Mouse (Mus musculus): ENCODE data around the gene Pnpla8. TPM values are rescaled to one million over a fixed set of nuclear protein-coding genes. Genes with fewer than 3 reads are reported as not detected.

Pnpla8 gene
- total and polyA plus RNA-seq, 3 experiments: 8.0 to 15.9 TPM; not detected in 1

DNA sequence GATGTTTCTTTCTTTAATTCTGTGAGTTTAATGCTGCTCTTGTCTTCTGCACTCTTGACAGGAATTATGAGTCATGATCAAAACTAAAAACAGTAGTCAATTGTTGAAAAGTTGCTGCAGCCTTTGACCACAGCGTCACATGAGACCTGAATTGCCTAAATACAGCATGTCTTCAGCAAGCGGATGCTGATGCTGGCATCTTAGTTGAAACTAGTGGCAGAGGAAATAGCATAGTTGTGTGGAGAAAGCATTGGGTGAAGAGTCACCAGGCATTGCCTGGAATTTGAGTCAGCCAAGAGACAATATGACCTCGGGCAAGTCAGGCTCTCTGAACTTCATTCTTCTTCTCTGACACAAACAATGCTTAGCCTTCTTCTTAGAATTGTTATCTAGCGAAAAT is 133.9 kb downstream of the Pnpla8 start:
- Histone ChIP-seq H3K36me3 (ENCODE audit: control insufficient read depth in 1 of 2, insufficient read depth in 2 of 2, low read length in 2 of 2) (no peaks in the 10 kb centered on the region), H3K27me3 (ENCODE audit: control insufficient read depth in 1 of 2, insufficient read depth in 2 of 2, low read length in 2 of 2) (no peaks in the 10 kb centered on the region), H3K9ac (ENCODE audit: control insufficient read depth, low read depth, low read length, poor library complexity, severe bottlenecking) (no peak overlapping the region), H3K79me2 (ENCODE audit: control insufficient read depth, insufficient read depth, low read length, poor library complexity) (no peaks in the 10 kb centered on the region), H3K27ac (ENCODE audit: control insufficient read depth, low read depth, low read length) (no peak overlapping the region), H3K4me1 (ENCODE audit: control insufficient read depth in 1 of 2, insufficient read depth in 2 of 2, low read length in 2 of 2) (no peaks in the 10 kb centered on the region), H3K4me3 (ENCODE audit: control insufficient read depth in 1 of 2, insufficient read depth in 1 of 2, low read depth in 2 of 2, low read length in 2 of 2) (no peak overlapping the region), H3K9me3 (replicated peaks; ENCODE audit: insufficient read depth, low read length) (no peaks in the 10 kb centered on the region)
- TF ChIP-seq USF2 (IDR thresholded peaks at IDR 0.05; ENCODE audit: borderline replicate concordance in 1 of 2, insufficient read depth in 1 of 2, low read depth in 1 of 2, low read length in 2 of 2): no peak
- TF ChIP-seq MYB (IDR thresholded peaks at IDR 0.05; ENCODE audit: low read depth, low read length): no peak
- no peak for TF ChIP-seq MYC (IDR thresholded peaks at IDR 0.05; ENCODE audit: low read depth, low read length)
- no peak for TF ChIP-seq NELFE (IDR thresholded peaks at IDR 0.05; ENCODE audit: low read depth, low read length)
- DNase-seq (ENCODE audit: low read depth, low spot score): no peak

- H3K4me1 ChIP-seq (ENCODE audit: control insufficient read depth in 1 of 2, insufficient read depth in 2 of 2, low read length in 2 of 2): no peaks in the 10 kb centered on the region
- no peaks in the 10 kb centered on the region for H3K79me2 ChIP-seq (ENCODE audit: control insufficient read depth, insufficient read depth, low read length, poor library complexity)
- no peaks in the 10 kb centered on the region for H3K27me3 ChIP-seq (ENCODE audit: control insufficient read depth in 1 of 2, insufficient read depth in 2 of 2, low read length in 2 of 2)
Measured at GRCm38 (mm10) chr12:44357460-44357859, 136.3 kb downstream of the Pnpla8 start.

DNA sequence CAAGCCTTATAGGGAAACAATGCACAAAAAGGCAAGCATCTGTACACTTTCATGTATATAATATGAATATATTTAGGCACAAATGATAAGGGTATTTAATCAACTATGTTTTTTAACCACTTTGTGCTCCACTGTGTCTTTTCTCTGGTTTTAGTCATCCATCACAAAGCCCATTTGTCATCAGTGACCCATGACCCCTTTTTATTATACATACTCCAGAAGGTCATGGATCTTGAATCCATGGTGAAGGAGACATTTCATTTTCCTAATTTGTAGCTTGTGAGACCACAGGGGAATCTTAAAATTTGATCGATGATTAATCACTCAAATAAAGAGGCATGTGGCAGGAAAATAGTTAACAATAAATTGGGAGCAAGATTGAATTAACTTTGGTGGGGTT is 136.7 kb downstream of the Pnpla8 start:
- no peak overlapping the region for H3K4me3 ChIP-seq (ENCODE audit: control insufficient read depth in 1 of 2, insufficient read depth in 1 of 2, low read depth in 2 of 2, low read length in 2 of 2)
- H3K36me3 ChIP-seq (ENCODE audit: control insufficient read depth in 1 of 2, insufficient read depth in 2 of 2, low read length in 2 of 2): no peaks in the 10 kb centered on the region
- H3K9me3 ChIP-seq (replicated peaks; ENCODE audit: insufficient read depth, low read length): no peaks in the 10 kb centered on the region
- H3K27ac ChIP-seq (ENCODE audit: control insufficient read depth, low read depth, low read length): no peak overlapping the region
- no peaks in the 10 kb centered on the region for H3K79me2 ChIP-seq (ENCODE audit: control insufficient read depth, insufficient read depth, low read length, poor library complexity)
- no peaks in the 10 kb centered on the region for H3K27me3 ChIP-seq (ENCODE audit: control insufficient read depth in 1 of 2, insufficient read depth in 2 of 2, low read length in 2 of 2)
- H3K4me1 ChIP-seq (ENCODE audit: control insufficient read depth in 1 of 2, insufficient read depth in 2 of 2, low read length in 2 of 2): no peaks in the 10 kb centered on the region
- DNase-seq (ENCODE audit: low read depth, low spot score): no peak
- TF ChIP-seq E2F4 (IDR thresholded peaks at IDR 0.05; ENCODE audit: borderline replicate concordance, low read depth, low read length): no peak
- TF ChIP-seq RAD21 (IDR thresholded peaks at IDR 0.05; ENCODE audit: low read depth, low read length): no peak
- no peak for TF ChIP-seq MEF2A (IDR thresholded peaks at IDR 0.05; ENCODE audit: extremely low read depth, insufficient replicate concordance, low read depth, low read length, poor library complexity, severe bottlenecking)
- TF ChIP-seq ZNF384 (IDR thresholded peaks at IDR 0.05; ENCODE audit: low read depth, low read length): no peak
- no peak for TF ChIP-seq MYB (IDR thresholded peaks at IDR 0.05; ENCODE audit: low read depth, low read length)
- no peak for TF ChIP-seq EP300 (IDR thresholded peaks at IDR 0.05; ENCODE audit: low read depth in 1 of 2, low read length in 2 of 2)
- TF ChIP-seq NRF1 (IDR thresholded peaks at IDR 0.05; ENCODE audit: insufficient read depth, low read depth, low read length, poor library complexity, severe bottlenecking): no peak
- TF ChIP-seq ELF1 (IDR thresholded peaks at IDR 0.05; ENCODE audit: low read depth, low read length): no peak
- no peak for TF ChIP-seq MAX (IDR thresholded peaks at IDR 0.05; ENCODE audit: low read length)
- TF ChIP-seq POLR2AphosphoS2 (IDR thresholded peaks at IDR 0.05; ENCODE audit: low read length): no peak
- no peak for TF ChIP-seq ZKSCAN1 (IDR thresholded peaks at IDR 0.05; ENCODE audit: low read depth, low read length)
- TF ChIP-seq JUND (IDR thresholded peaks at IDR 0.05; ENCODE audit: low read depth, low read length): no peak
- no peak for TF ChIP-seq SMC3 (IDR thresholded peaks at IDR 0.05; ENCODE audit: low read depth, low read length)
- no peak for TF ChIP-seq USF1 (IDR thresholded peaks at IDR 0.05; ENCODE audit: low read depth, low read length)
- TF ChIP-seq POLR2A (IDR thresholded peaks at IDR 0.05; ENCODE audit: control insufficient read depth in 1 of 2, insufficient read depth in 1 of 2, low read depth in 1 of 2, low read length in 2 of 2, poor library complexity in 1 of 2): no peak
- no peak overlapping the region for H3K9ac ChIP-seq (ENCODE audit: control insufficient read depth, low read depth, low read length, poor library complexity, severe bottlenecking)

More at GRCm38 (mm10) chr12:44357460-44357859, 136.3 kb downstream of the Pnpla8 start:
- no peak for DNase-seq (ENCODE audit: low read depth, low spot score)
- H3K36me3 ChIP-seq (ENCODE audit: control insufficient read depth in 1 of 2, insufficient read depth in 2 of 2, low read length in 2 of 2): no peaks in the 10 kb centered on the region
- H3K9me3 ChIP-seq (replicated peaks; ENCODE audit: insufficient read depth, low read length): no peaks in the 10 kb centered on the region
- no peak overlapping the region for H3K9ac ChIP-seq (ENCODE audit: control insufficient read depth, low read depth, low read length, poor library complexity, severe bottlenecking)
- TF ChIP-seq MAX (IDR thresholded peaks at IDR 0.05; ENCODE audit: low read length): no peak
- TF ChIP-seq TBP (IDR thresholded peaks at IDR 0.05; ENCODE audit: low read depth, low read length): no peak
- TF ChIP-seq ZNF384 (IDR thresholded peaks at IDR 0.05; ENCODE audit: low read depth, low read length): no peak
- no peak for TF ChIP-seq ZMIZ1 (IDR thresholded peaks at IDR 0.05; ENCODE audit: low read depth, low read length)
- TF ChIP-seq POLR2AphosphoS2 (IDR thresholded peaks at IDR 0.05; ENCODE audit: low read length): no peak
- no peak for TF ChIP-seq TCF12 (IDR thresholded peaks at IDR 0.05; ENCODE audit: low read depth, low read length)
- no peak for TF ChIP-seq POLR2AphosphoS5 (IDR thresholded peaks at IDR 0.05; ENCODE audit: borderline replicate concordance, low read depth, low read length)
- no peak for TF ChIP-seq MYB (IDR thresholded peaks at IDR 0.05; ENCODE audit: low read depth, low read length)
- no peak for TF ChIP-seq GABPA (IDR thresholded peaks at IDR 0.05; ENCODE audit: low read depth, low read length)
- no peak for TF ChIP-seq POLR2A (IDR thresholded peaks at IDR 0.05; ENCODE audit: control insufficient read depth in 1 of 2, insufficient read depth in 1 of 2, low read depth in 1 of 2, low read length in 2 of 2, poor library complexity in 1 of 2)
- no peak for TF ChIP-seq EP300 (IDR thresholded peaks at IDR 0.05; ENCODE audit: low read depth in 1 of 2, low read length in 2 of 2)
- no peak for TF ChIP-seq TAL1 (IDR thresholded peaks at IDR 0.05; ENCODE audit: low read length)
- no peak for TF ChIP-seq RCOR1 (IDR thresholded peaks at IDR 0.05; ENCODE audit: low read depth, low read length)
- no peak for TF ChIP-seq E2F4 (IDR thresholded peaks at IDR 0.05; ENCODE audit: borderline replicate concordance, low read depth, low read length)
- no peak for TF ChIP-seq NRF1 (IDR thresholded peaks at IDR 0.05; ENCODE audit: insufficient read depth, low read depth, low read length, poor library complexity, severe bottlenecking)
- no peak for TF ChIP-seq MAFK (IDR thresholded peaks at IDR 0.05; ENCODE audit: borderline replicate concordance, low read depth, low read length)
- no peak for TF ChIP-seq USF1 (IDR thresholded peaks at IDR 0.05; ENCODE audit: low read depth, low read length)
- no peak for TF ChIP-seq ZKSCAN1 (IDR thresholded peaks at IDR 0.05; ENCODE audit: low read depth, low read length)
- TF ChIP-seq SIN3A (IDR thresholded peaks at IDR 0.05; ENCODE audit: low read length): no peak
- H3K4me3 ChIP-seq (ENCODE audit: control insufficient read depth in 1 of 2, insufficient read depth in 1 of 2, low read depth in 2 of 2, low read length in 2 of 2): no peak overlapping the region
- H3K27ac ChIP-seq (ENCODE audit: control insufficient read depth, low read depth, low read length): no peak overlapping the region
